Mouse (Mus musculus) gastrocnemius, postnatal 10 days (tissue): Measurements from ENCODE around the gene Nr2f2. TPM values are rescaled to one million over a fixed set of nuclear protein-coding genes. Genes with fewer than 3 reads are reported as not detected.
A peak's percentile ranks its signal among the peaks of the same experiment; 100 is the strongest.

Experiments used
- DNase-seq: peaks from one replicate; pipeline ENCODE4 v3.0.0; 2021; ENCODE audit warnings: mixed read lengths
- total RNA-seq, 2 experiments: library from RNA; stranded (reverse); gene quantifications; 2 replicates each; pipeline ENCODE4 v1.2.3; 2021

The Nr2f2 gene
- total RNA-seq, 2 experiments from 2014 or later: 32.7 to 39.2 TPM

- no peak for DNase-seq
These were observed 14.5 kb downstream of the Nr2f2 start for GRCm38 (mm10) chr7:70351981-70352560.

DNA sequence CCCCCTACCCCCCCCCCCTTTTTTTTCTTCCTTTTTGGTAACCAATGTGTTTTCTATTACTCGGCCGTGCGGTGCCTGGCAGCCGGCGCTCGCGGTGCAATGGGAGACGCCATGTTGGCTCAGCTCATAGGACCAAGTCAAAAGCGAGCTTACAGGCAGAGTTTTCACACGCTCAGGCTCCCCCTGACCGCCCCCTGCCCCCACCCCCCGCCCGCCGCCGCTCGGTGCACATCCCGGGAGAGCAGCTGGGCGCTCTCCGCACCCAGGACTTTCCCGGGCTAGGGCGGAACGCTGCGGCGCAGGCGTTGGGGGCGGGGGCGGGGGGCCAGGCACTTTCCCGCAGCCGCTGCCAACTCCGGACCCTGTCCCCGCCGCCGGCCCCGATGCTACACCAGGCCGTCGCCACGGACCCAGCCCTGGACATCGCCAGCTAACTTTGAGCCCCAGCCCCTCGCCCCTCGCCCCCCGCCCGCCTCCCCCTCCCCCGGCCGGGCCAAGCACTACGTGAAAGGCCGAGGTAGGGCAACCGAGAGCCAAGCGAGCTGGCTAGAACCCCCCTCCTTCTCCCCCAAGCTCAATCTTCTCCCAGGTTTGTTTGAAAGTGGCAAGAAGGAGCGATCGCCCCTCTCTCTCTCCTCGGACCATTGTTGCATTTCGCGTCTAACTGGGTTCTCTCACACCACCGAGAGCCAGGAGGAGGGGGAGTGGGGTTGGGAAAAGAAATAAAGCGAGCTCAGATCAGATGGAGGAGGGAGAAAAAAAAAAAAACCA is 15.6 kb downstream of the Nr2f2 start:
- DNase-seq: peak; percentile 52

DNA sequence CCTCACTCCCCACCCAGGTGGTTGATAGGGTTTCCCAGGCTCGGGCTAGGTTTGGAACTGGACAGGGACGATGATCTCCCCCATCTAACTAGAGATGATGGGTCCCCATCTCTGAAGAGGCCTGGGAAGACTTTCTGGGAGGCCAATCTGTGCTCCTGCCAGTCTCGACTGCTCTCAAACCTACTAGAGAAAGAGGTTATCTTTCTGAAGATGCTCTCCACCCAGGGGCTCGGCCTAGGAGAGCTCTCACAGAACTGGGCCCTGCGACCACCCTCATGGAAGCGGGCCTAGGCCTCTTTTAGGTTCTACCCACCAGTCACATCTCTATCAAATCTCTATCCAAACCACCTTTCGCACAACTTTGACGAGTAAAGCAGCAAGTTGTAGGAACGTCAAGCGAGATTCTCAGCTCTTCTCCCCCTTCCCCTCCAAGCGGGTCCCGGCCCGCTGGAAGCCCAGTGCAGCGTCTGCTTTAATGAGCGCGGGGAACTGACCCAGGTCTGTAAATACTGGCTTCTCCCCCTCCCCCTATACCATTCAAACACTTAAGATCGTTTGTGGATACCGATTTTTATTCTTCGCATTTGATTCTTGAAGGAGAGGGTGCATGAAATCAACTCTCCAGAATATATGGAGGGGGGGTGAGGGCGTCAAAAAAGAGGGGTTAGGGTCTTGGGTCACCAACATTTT is 16.4 kb downstream of the Nr2f2 start:
- DNase-seq: no peak

- no peak for DNase-seq
These were observed 17.4 kb downstream of the Nr2f2 start for GRCm38 (mm10) chr7:70348977-70349615.

DNA sequence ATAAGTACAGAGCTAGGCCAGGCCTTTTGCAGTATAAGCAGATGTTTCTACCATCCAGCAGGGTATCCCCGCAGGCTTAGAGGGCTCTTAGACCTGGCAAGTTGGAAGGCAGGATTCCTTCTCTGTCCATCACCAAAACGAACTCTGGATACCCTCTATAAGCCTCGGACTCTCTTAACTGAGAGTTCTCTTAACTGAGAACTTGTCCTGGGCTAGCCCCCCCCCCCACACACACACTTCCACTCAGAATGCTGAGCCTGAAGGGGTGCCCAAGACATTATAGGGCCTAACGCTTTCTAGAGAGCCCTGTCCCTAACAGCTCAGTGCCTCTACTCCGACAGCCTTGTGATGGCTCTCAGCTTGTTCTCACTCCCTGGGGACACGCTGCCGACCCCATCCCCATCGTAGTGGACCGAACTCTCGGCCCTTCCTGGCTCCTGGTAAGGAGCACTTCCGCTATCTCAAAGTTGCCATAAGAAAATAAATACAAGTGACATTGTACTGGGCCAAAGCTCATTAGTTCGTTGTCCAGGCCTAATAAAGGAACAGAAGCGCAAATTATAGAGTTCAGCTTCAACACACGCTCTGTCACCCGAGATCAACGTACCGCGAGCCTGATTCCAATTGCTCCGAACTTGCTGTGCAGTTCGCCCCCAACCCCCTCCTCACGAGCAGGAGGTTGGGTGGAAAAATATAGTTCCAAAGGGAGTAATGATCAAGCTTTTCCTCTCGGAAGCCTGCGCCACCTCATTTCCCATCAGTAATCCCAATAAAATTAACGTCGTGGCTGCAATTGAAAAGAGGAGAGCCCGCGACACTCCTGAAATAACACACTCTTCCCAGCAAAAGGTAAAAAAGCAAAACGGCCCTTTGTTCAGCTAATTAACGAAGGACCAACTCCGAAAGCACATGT is 18.2 kb downstream of the Nr2f2 start:
- no peak for DNase-seq

GRCm38 (mm10) chr7:70347618-70347958 is 18.9 kb downstream of the Nr2f2 start:
- no peak for DNase-seq

DNA sequence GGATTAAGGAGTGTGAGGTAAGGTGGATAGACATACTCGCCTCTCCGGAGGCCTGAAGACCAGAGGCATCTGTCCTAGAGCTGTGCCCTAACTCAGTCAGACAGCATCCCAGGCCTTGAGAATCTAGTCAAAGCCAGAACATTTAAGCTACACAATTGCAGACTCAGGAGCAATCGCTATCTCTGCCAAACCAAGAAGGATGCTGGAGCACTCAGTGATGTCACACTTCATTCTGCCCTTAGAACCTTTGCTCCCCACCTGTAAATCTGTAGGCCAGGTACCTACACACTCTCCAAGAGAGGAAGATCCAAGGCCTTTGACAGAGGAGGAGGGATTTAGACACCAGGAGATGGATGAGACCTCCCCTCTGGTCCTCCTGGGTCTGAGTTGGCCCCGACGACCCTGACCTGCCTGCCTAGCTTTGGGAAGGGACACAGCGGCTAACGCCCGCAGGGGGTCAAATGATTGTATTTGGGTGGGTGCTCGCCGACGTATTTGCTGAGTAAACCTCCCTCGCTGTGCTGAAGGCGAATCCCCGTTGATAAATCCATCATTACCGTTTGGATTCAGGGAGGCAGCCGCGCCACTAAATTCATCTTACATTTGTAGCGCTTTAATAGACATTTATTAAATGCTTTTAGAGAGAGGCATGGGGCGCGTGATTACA is 19.5 kb downstream of the Nr2f2 start:
- DNase-seq: no peak

DNA sequence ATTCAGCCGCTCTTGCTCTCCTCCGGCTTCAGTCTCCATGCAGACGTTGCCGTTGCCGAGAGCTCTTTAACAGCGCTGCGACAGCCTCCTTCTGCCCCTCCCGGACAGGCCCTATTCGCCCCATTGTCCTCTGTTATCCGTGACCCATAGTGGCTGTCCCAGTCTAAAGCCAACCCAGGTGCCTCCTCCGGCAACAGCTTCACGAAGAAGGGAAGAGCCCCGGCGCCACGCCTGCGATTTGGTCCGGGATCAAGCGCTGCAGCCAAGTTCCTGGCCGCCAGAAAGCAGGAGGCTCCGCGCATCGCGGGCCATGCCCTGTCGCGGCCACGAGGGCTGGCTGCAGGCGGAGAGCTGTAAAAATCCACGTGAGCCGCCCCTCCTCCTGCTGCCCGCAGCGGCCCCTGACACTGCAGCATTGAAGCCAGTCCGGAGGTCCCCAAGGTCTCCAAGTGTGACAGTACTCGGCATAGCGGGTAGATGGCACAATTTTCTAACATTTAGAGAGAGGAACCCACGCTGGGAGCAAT is 20.5 kb downstream of the Nr2f2 start:
- DNase-seq: peak; percentile 69

DNA sequence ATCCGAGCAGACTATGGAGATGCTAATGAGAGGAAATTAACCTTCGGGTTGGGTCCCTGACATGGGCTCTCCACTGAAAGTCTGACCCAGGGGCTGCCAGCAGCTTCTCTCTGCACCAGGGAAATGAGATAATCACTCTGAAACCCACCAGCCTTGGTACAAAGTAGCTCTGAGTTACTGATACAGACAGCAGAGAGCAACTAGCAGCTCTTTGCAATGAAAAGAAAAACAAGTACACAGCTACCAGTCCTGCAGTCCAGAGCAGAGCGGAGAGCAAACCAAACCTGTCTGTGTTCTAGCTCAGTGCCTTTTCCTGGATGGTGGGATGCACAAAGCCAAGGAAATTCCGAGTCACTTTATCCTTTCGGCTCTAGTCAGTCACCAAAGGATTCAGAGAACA is 23.1 kb downstream of the Nr2f2 start:
- no peak for DNase-seq

GRCm38 (mm10) chr7:70342771-70343170 is 23.8 kb downstream of the Nr2f2 start:
- no peak for DNase-seq

GRCm38 (mm10) chr7:70342076-70342475 is 24.5 kb downstream of the Nr2f2 start:
- no peak for DNase-seq

DNA sequence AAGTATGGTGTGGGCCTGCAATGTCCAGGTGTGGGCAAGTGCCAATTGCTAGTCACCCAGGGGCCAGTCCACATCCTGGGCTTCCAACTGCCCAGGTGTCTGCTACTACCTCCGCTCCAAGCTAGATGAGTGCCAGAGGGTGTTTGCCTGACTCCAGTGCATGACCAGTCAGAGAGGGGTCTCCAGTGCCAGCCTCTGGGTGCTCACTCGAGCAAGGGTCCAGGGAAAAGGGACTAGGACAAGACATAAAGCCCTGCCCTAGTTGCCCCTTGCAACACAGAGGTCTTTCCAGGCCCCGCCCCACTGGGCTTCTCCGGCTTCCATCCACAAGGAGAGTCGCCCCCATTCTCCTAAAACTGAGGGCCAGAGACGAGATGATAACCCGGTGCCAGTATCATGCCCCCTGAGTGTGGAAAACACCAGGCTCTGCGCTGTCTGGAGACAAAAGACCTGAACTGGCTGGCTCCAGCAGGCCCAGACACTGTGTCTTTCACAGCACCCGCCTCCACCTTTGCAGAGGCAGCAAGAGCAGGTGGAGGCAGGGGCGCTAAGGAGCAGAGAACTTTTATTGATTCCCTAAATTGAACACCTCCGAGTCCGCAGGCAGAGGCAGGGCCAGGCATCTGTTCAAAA is 26.4 kb downstream of the Nr2f2 start:
- no peak for DNase-seq

- no peak for DNase-seq
These were observed 28.3 kb downstream of the Nr2f2 start for GRCm38 (mm10) chr7:70338265-70338640.

DNA sequence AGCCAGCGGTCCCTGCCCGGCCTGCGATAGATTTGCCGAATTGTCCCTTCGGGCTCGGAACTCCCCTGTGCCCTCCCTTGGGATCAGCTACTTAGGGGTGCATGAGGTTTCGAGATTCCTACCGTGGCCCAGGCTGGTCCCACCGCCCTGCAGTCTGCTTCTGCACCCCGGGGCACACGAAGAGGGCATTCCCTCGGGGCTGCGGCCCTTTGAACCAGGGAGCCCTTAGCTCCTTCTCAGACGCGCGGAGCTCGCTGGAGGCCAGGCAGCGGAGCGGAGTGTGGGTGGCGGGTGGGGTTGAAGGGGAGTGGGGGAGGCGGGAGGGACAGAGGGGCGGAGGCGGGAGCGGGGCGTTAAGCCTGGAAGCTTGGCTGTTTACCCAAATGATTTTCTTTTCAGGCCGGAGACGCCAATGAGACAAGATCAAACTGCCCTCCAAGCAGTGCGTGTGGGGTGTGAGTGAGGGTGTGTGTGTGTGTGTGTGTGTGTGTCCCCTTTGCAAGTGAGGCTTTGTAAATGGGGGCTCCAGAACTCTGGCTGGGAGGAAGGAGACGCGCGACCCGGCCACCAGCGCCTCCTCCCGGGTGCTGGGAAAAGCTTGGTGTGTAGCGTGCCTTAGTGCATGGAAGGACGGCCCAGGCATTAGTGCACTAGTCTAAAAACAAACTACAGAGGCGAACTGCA is 28.8 kb downstream of the Nr2f2 start:
- no peak for DNase-seq

DNA sequence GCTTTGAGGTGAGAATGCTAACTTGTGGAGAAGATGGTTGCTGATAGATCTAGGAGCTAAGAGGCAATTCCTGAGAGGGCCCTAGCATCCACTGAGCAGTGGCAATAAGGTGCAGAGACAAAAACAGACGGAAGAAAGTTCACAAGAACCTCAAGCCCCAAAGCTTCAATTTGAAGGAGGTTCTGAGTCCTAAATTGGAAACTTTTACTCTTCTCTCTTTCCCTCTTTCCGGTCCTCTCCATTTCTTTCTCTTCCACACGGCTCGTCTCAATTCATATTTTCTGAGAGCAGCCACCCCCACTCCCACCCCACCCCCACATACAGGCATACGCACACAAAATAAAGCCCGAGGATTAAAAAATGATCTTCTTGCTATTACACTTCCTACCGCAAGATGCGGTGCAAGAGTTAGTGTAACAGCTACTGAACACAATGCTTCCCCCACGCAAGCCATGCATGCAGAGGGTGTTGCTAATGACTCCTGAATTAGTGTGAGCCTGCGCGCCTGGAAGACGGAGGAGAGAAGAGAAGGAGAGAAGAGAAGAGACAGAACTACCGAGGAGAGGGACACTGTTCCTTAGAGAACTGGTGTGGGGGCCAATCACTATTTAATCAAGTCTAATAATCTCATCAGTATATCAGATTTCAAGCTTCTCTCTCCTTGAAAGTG is 29.8 kb downstream of the Nr2f2 start:
- no peak for DNase-seq

DNA sequence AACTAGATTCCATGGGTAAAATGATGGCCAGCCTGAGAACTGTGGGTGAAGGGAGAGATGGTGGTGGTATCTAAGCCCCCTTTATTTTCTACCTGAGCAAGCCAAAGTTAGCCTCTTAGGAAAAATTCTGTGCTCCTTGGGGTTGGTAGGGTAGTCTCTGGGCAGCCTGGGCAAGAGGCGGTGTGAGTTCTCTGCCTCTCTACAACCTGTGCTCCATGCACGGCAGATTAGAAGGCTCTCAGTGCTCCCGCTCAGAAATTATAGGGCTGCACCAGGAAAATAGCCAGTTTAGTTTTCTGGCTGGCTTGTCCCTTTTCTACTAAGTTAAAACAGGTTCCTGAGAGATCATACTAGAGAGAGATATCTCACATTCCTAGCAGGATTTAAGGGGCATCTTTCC is 30.4 kb downstream of the Nr2f2 start:
- DNase-seq: no peak

GRCm38 (mm10) chr7:70335411-70335810 is 31.1 kb downstream of the Nr2f2 start:
- no peak for DNase-seq

GRCm38 (mm10) chr7:70334836-70335235 is 31.7 kb downstream of the Nr2f2 start:
- DNase-seq: peak; percentile 81

- DNase-seq: no peak
These were observed 32.7 kb downstream of the Nr2f2 start for GRCm38 (mm10) chr7:70333851-70334250.
